Mouse (Mus musculus) limb, embryonic 11.5 days (tissue): Measurements from ENCODE around the gene Olfr94. TPM values are rescaled to one million over a fixed set of nuclear protein-coding genes. Genes with fewer than 3 reads are reported as not detected.
"Not testable (repeated sequence)": the region's sequence is repeated elsewhere in the genome, so short reads cannot be mapped to it uniquely, and the experiment has no call there.

Source experiments
- ATAC-seq: fragments of 200-750 bp; cut with Nextera tagmentation; 2 replicates; pipeline ENCODE4 v1.8.0; 2017; ENCODE audit warnings: low read depth; ENCODE audit not compliant: insufficient number of reproducible peaks, low FRiP score, low TSS enrichment
- DNase-seq: peaks from one replicate; pipeline ENCODE4 v3.0.0-alpha.2; 2015; ENCODE audit warnings: low spot score
- H3K27ac ChIP-seq: fragments of 300-500 bp; sonication (generic); replicated peaks from 2 replicates; pipeline ENCODE4 v1.5.1; 2014; ENCODE audit warnings: low read depth, mild to moderate bottlenecking, low read length
- H3K27me3 ChIP-seq: fragments of 300-500 bp; sonication (generic); 2 replicates; pipeline ENCODE4 v1.6.1; 2014; ENCODE audit warnings: mild to moderate bottlenecking, low read length, mixed read lengths; ENCODE audit not compliant: control insufficient read depth, insufficient read depth
- H3K36me3 ChIP-seq: fragments of 300-500 bp; sonication (generic); 2 replicates; pipeline ENCODE4 v1.6.1; 2014; ENCODE audit warnings: mild to moderate bottlenecking, low read length, moderate library complexity, mixed read lengths; ENCODE audit not compliant: control insufficient read depth, insufficient read depth
- H3K4me1 ChIP-seq: fragments of 300-500 bp; sonication (generic); 2 replicates; pipeline ENCODE4 v1.6.1; 2014; ENCODE audit warnings: low read length, mixed read lengths; ENCODE audit not compliant: control insufficient read depth, insufficient read depth
- H3K4me2 ChIP-seq: fragments of 300-500 bp; sonication (generic); 2 replicates; pipeline ENCODE4 v1.6.1; 2014; ENCODE audit warnings: low read depth, mild to moderate bottlenecking, moderate library complexity; ENCODE audit not compliant: severe bottlenecking
- H3K4me3 ChIP-seq: fragments of 300-500 bp; sonication (generic); 2 replicates; pipeline ENCODE4 v1.5.1; 2014; ENCODE audit warnings: low read depth, low read length
- H3K9ac ChIP-seq: fragments of 300-500 bp; sonication (generic); 2 replicates; pipeline ENCODE4 v1.6.1; 2014; ENCODE audit warnings: mild to moderate bottlenecking, low read length
- H3K9me3 ChIP-seq: fragments of 300-500 bp; sonication (generic); 2 replicates; pipeline ENCODE4 v1.6.1; 2016; ENCODE audit warnings: low read length; ENCODE audit not compliant: control insufficient read depth
- WGBS: fragments of 180-500 bp; shearing (Covaris S2); extraction: QIAGEN DNeasy Blood & Tissue Kit; methylation state at CpG from one replicate; pipeline ENCODE4 v1.1.7; 2014; 5-methylcytosine and 5-hydroxymethylcytosine counted together
- polyA plus RNA-seq: library from polyadenylated mRNA; unstranded; fragments of >200 nt; fragmentation: Nextera tagmentation; extraction: Ambion mirVana; gene quantifications from 2 replicates; pipeline ENCODE4 v1.2.1, GENCODE M21; 2014

Olfr94 gene
- not detected in 2 replicates for polyA plus RNA-seq

GRCm38 (mm10) chr17:37200894-37201293 lies at the start of gene Olfr94:
Gene Olfr94 (minus strand): TSS chr17:37200994.
- no peak for ATAC-seq
- Histone ChIP-seq H3K4me1 (no peaks in the 10 kb centered on the region), H3K4me2 (no peak within 1 kb of the TSS), H3K9me3 (no peaks in the 10 kb centered on the region), H3K27ac (no peak within 1 kb of the TSS), H3K4me3 (no peak within 1 kb of the TSS), H3K36me3 (no peaks in the 10 kb centered on the region), H3K27me3 (peaks cover 11% of the 10 kb centered on the region), H3K9ac (no peak within 1 kb of the TSS)
- no peak for DNase-seq
- WGBS = 79% methylated on average over 2 of the region's 2 CpGs

- H3K9me3 ChIP-seq = no peaks in the 10 kb centered on the region
- DNase-seq (no peak), ATAC-seq (no peak)
- H3K27me3 ChIP-seq = no peaks in the 10 kb centered on the region
- no peak overlapping the region for H3K4me2 ChIP-seq
- no peaks in the 10 kb centered on the region for H3K4me1 ChIP-seq
- no peak overlapping the region for H3K4me3 ChIP-seq
- 4% methylated on average over 1 of the region's 1 CpGs for WGBS
- no peaks in the 10 kb centered on the region for H3K36me3 ChIP-seq
- no peak overlapping the region for H3K27ac ChIP-seq
- no peak overlapping the region for H3K9ac ChIP-seq
Measured at GRCm38 (mm10) chr17:37250544-37250943, 49.8 kb upstream of the Olfr94 start.

- H3K4me2 ChIP-seq = no peak overlapping the region
- no peaks in the 10 kb centered on the region for H3K27me3 ChIP-seq
- ATAC-seq = no peak
- no peak overlapping the region for H3K4me3 ChIP-seq
- H3K4me1 ChIP-seq = no peaks in the 10 kb centered on the region
- H3K9me3 ChIP-seq = no peaks in the 10 kb centered on the region
- no peak overlapping the region for H3K9ac ChIP-seq
- DNase-seq = no peak
- H3K36me3 ChIP-seq = no peaks in the 10 kb centered on the region
- no peak overlapping the region for H3K27ac ChIP-seq
Measured at GRCm38 (mm10) chr17:37249460-37249859, 48.7 kb upstream of the Olfr94 start.

GRCm38 (mm10) chr17:37246715-37247114 lies 45.9 kb upstream of the Olfr94 start:
- H3K27ac ChIP-seq = no peak overlapping the region
- ATAC-seq (no peak), DNase-seq (no peak)
- no peaks in the 10 kb centered on the region for H3K36me3 ChIP-seq
- no peaks in the 10 kb centered on the region for H3K9me3 ChIP-seq
- H3K4me2 ChIP-seq = no peak overlapping the region
- H3K4me3 ChIP-seq = no peak overlapping the region
- 33% methylated on average over 5 of the region's 5 CpGs for WGBS
- H3K4me1 ChIP-seq = no peaks in the 10 kb centered on the region
- H3K27me3 ChIP-seq = no peaks in the 10 kb centered on the region
- no peak overlapping the region for H3K9ac ChIP-seq

GRCm38 (mm10) chr17:37242198-37242597 lies 41.4 kb upstream of the Olfr94 start:
- H3K4me1 ChIP-seq = no peaks in the 10 kb centered on the region
- no peak for ATAC-seq

GRCm38 (mm10) chr17:37237230-37237629 lies 36.4 kb upstream of the Olfr94 start, which contains the start of gene Olfr97:
Gene Olfr97 (minus strand): TSS chr17:37237330.
- not testable (repeated sequence) for H3K4me1 ChIP-seq, H3K27ac ChIP-seq, H3K4me2 ChIP-seq, H3K9me3 ChIP-seq, ATAC-seq, H3K36me3 ChIP-seq, H3K9ac ChIP-seq, H3K27me3 ChIP-seq, H3K4me3 ChIP-seq, DNase-seq
- WGBS = 89% methylated on average over 2 of the region's 2 CpGs

More at GRCm38 (mm10) chr17:37242198-37242597, 41.4 kb upstream of the Olfr94 start:
- Histone ChIP-seq H3K27me3 (no peaks in the 10 kb centered on the region), H3K4me3 (no peak overlapping the region), H3K9me3 (no peaks in the 10 kb centered on the region), H3K27ac (no peak overlapping the region), H3K4me2 (no peak overlapping the region), H3K36me3 (no peaks in the 10 kb centered on the region), H3K9ac (no peak overlapping the region)
- no peak for DNase-seq
- WGBS = 62% methylated on average over 3 of the region's 3 CpGs

- H3K4me1 ChIP-seq = no peaks in the 10 kb centered on the region
- H3K36me3 ChIP-seq = no peaks in the 10 kb centered on the region
- ATAC-seq = no peak
- no peaks in the 10 kb centered on the region for H3K9me3 ChIP-seq
- H3K4me2 ChIP-seq = no peak overlapping the region
- no peak overlapping the region for H3K9ac ChIP-seq
- DNase-seq = no peak
- 21% methylated on average over 1 of the region's 1 CpGs for WGBS
- no peak overlapping the region for H3K27ac ChIP-seq
- no peak overlapping the region for H3K4me3 ChIP-seq
- no peaks in the 10 kb centered on the region for H3K27me3 ChIP-seq
Measured at GRCm38 (mm10) chr17:37221879-37222278, 21.1 kb upstream of the Olfr94 start.

GRCm38 (mm10) chr17:37219846-37220245 lies 19.1 kb upstream of the Olfr94 start, which contains the start of gene Olfr96:
Gene Olfr96 (plus strand): TSS chr17:37220146.
- H3K4me2 ChIP-seq = no peak within 1 kb of the TSS
- H3K27me3 ChIP-seq = no peaks in the 10 kb centered on the region
- DNase-seq (no peak), ATAC-seq (no peak)
- WGBS = 74% methylated on average over 4 of the region's 4 CpGs
- H3K4me3 ChIP-seq = no peak within 1 kb of the TSS
- no peak within 1 kb of the TSS for H3K27ac ChIP-seq
- no peaks in the 10 kb centered on the region for H3K36me3 ChIP-seq
- no peak within 1 kb of the TSS for H3K9ac ChIP-seq
- no peaks in the 10 kb centered on the region for H3K9me3 ChIP-seq
- H3K4me1 ChIP-seq = no peaks in the 10 kb centered on the region

- DNase-seq (no peak), ATAC-seq (no peak)
- no peaks in the 10 kb centered on the region for H3K9me3 ChIP-seq
- H3K4me2 ChIP-seq = no peak overlapping the region
- H3K4me3 ChIP-seq = no peak overlapping the region
- 79% methylated on average over 3 of the region's 3 CpGs for WGBS
- H3K9ac ChIP-seq = no peak overlapping the region
- no peaks in the 10 kb centered on the region for H3K27me3 ChIP-seq
- no peak overlapping the region for H3K27ac ChIP-seq
- no peaks in the 10 kb centered on the region for H3K36me3 ChIP-seq
- H3K4me1 ChIP-seq = no peaks in the 10 kb centered on the region
Measured at GRCm38 (mm10) chr17:37218486-37218885, 17.7 kb upstream of the Olfr94 start.
